Mouse (Mus musculus): ENCODE measurements around the gene Slc5a3. TPM values are rescaled to one million over a fixed set of nuclear protein-coding genes. Genes with fewer than 3 reads are reported as not detected.
A peak's percentile ranks its signal among the peaks of the same experiment; 100 is the strongest.

Slc5a3 gene
- total RNA-seq (2021) = 1 to 10 TPM; 5.6 to 5.9 TPM
- long read RNA-seq, experiment 1, full-length matches to known transcripts = 1 of 2 reads
- long read RNA-seq, experiment 1, partial matches to known transcripts = 0 of 2 reads
- long read RNA-seq, experiment 1, other reads (novel, unspliced or antisense) = 1 of 2 reads
- long read RNA-seq, experiment 2, full-length matches to known transcripts = 1 of 1 reads
- long read RNA-seq, experiment 2, partial matches to known transcripts = 0 of 1 reads
- long read RNA-seq, experiment 2, other reads (novel, unspliced or antisense) = 0 of 1 reads

DNA sequence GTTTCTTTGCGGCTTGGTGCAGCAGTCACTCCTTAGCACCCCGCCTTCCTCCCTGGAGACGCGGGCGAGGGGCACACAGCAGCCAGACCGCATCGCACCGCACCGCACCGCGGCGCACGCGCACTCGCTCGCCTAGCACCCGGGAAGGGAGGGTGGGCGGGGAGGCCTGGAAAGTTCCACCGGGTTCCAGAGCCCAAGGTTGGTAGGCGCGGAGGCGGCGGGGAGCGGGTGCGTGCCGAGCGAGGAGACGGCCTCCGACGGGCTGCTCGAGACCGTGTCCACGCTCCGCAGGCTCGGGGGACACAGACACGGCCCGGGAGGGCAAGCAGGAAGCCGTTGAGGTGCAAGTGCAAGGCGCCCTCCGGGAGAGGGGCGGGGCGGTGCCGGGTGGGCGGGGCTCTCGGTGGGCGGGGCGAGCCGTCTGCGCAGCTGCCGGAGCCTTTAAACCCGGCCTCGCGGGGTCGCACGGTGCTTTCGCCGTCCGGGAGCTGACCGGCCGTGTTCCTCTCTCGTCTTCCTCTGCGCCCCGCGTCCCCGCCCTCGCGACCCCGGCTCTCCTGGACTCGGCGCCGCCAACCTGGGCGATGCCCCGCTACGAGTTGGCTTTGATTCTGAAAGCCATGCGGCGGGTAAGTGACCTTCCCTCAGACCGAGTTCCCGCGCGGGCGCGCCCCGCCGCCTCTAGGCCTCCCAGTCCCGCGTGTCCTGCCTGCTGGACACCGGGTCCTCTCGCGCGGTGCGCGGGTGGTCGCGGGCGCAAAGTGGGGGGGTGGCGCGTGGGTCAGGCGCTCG, at the start of gene Slc5a3, which contains the start of the genes Mrps6 and Gm49711:
Gene Slc5a3, plus strand, starts transcription at position 471 of the 792 bp plus-strand sequence.
Gene Mrps6, plus strand, starts transcription at position 419 of the 792 bp plus-strand sequence.
Gene Gm49711, plus strand, starts transcription at position 465 of the 792 bp plus-strand sequence.
- DNase-seq = peak; percentile 89

DNA sequence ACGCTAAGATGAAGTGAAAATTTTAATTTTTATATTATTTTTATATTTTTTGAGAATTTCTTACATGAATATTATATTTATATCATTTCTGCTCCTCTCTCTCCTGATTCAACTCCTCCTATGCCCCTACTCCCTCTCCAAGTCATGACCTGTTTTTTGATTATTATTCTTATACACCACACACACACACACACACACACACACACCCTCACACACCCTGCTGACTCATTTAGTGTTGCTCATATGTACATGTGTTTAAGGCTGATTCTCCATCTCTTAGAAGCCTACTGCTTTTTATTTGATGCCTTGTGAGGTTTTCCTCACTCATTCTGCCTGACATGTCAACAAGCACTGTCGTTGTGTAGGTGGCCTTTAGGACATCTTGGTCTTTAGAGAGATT, 48.5 kb upstream of the Slc5a3 start:
- no peak for DNase-seq

DNA sequence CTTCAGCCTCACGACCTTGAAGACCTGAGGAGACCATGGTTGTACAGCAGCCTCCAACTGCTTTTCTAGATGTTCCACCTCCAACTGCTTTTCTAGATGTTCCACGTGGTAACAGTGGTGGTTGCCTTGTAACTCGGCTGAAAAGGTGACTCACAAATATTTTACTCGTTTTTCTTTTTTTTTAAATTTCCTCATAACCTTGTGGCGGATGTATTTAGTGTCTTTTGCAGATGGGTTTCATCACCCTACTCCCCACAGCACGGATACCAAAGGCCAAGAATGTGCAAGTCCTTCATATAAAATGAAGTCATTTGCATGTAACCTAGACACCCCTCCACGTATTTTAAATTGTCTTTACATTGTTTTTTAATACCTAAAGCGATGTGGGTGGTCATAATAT, 41.3 kb upstream of the Slc5a3 start:
- DNase-seq = no peak

DNA sequence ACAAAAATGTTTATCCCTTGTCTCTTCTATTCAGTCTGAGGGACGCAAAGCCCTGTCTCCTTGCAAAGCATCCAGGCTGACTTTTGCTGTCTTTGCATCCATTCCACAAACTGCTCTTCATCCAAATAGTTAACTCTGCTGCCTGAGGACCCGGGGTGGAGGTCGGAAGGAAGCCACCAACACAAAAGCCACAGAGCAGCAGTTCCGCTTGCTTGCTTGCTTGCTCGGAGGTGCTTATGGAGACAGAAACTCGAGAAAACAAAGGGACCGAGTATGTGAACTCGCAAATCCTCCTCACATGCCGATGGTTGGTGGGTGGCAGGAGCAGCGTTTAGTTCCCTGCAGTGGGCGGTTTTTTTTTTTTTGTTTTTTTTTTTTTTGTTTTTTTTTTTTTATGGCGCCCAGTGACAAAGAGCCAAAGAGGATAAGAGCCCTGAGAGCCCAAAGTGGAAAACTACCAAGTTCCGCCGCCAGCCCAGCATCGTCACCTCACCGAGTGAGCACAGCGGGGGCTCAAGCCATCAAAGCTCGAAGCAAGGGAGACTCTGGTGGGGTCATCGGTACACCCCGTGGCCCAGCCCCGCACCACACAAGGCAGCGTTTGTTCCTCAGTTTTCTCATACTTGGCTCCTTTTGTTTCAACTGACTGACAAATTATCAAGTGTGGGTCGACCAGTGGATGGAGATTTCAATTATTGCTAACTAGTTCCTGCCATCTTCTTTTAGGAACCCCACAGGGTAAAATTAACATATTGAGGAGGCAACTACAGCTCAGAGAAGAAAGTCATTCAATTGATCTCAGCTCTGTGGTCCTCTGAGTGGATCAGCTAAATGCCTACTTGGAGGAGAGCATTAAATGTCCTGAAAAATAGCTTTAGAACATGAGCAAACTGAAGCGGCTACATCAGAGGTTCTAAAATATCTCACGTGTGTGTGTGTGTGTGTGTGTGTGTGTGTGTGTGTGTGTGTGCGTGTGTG, 38.7 kb upstream of the Slc5a3 start:
- peak; percentile 24 for DNase-seq

DNA sequence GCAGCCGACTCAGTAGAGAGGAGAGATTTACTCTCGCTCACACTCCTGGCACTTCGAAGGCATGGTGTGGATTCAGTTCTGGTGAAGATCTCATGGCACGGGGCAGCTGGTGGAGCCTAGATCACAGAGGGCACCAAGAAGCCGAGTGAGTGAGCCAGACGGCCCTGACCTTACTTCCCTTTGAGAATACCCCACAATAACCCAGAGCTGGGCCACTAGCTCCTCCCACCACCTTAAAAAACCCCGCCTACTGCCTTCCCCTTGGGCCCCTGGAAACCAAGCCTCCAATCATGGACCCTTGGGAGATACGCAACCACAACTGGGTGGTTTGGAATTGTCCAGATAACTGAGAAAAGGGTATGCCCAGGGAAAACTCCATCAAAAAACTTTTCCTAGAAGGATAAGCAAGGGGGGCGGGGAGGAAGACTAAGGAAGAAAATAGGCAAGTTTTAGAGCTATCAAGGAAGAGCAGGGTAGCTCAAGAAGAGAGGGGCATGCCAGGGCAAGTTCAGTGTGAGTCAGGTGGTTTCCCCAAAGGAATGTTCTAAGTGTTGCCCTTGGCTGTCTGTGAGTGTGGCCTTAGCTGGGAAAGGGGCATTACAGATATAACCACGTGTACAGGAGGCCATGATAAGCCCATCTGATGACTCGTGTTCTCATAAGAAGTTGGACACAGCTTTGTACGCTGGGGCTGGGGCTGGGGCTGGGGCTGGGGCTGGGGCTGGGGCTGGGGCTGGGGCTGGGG, 36.3 kb upstream of the Slc5a3 start:
- no peak for DNase-seq

DNA sequence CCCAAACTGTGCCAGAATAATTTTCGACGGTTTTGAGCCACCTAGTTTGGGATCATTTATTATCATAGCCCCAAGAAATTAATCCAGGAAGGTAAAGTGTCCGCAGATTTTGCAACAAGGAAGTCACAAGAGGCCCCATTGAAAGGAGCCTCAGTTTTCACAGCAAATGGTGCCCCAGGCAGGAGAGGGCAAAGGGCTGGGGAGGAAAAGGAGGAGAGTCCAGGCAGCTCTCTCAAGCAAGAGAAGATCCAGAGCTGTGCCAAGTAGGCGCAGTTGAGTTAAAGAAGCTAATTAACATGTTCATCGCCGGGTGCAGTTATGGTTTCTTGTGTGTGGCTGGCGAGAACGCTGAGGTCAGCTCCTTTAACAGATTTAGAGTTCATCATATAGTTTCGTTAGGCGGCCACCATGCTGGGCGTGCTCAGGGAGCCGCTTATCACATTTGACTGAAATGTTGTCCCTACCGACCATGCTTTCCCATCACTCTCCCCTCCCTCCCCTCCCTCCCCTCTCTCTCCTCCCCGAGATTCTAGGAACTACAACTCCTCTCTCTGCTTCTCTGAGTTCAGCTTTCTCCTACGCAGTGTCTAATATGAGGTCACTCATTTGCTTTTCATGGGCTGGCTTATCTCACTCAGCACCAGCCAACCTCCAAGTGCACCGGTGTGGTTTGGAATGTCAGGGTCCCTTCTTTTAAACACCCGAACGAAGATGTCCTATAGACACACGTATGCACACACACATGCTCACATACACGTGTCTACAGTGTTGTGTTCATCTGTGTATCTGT, 35.4 kb upstream of the Slc5a3 start:
- DNase-seq = no peak

DNA sequence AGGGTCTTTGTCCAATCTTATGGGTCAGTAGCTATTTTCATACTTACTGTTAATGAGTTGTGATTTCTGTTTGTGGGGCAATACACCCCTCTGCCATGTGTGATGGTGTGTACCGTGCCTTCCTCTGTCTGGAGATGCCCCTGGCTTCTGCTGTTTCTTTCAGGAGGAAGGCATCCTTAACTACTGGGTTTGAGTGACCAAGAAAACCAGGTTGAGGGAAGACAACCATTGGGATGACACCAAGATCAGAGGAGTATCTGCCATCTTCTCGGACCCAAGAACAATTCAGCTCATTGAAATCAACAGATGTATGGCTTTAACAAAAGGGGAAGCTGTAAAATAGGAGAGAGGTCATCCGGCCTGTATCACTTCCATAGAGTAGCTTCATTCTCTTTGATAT, 24.8 kb upstream of the Slc5a3 start:
- DNase-seq = no peak

DNA sequence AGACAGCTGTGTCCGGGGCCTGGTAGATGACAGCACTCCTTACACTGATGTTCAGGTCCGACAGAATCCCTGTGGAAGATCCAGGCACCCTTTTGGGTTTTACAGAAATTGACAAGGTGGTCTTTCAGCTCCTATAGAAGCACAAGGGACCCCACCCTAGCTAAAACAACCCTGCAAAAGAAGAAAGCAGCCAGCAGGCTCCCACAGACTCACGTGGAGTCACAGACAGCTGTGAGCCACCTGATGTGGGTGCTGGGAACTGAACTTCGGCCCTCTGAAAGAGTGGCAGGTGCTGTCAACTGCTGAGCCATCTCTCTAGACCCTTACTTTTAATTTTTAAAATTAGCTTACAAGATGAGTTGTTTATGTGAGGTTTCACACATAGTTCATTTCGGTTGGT, 23.4 kb upstream of the Slc5a3 start:
- no peak for DNase-seq

DNA sequence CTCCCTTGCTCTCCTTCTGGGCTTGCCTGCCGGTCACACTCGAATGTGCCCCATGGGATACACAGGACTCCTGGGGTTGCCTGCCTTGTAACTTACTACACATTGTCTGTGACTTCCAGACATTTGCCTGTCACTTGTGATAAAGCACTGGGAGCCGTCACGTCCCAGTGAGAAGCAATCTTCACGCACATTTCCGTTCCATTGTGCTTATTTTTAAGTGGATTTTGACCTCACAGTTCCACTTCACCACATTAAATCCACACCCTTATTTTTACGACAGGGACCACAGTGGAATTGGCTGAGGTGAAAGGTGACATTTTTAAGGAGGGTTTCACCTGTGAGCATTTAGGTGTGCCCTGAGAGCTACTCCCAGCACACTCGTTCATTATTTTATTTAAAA, 21.4 kb upstream of the Slc5a3 start:
- DNase-seq = no peak

DNA sequence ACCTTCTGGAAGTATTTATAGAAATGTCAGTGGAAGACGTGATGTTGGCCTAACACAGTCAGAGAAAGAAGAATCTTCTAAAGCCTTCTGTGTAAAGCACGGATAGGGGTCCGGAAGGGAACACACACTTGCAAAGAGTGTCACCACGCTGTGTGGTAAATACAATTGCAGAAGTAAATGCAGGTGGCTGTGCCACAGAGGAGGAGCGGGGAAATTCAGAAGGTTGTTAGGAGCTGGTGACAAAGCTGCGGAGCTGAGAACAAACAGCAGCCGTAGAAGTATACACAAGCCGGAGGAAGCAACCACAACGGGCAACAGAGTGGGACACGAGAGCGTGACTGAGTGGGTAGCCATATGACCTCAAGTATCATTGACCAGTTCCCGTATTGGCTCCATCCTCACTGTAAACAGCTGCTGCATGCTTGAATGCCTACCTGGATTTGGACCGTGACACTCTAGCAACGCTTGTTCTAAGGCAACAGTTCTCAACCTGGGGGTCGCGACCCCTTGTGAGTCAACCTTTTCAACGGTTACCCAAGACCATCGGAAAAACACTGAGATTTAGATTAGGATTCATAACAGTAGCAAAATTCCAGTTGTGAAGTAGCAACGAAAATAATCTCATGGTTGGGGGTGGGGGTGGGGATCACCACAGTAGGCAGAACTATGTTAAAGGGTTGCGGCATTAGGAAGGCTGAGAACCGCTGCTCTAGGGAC, 20.1 kb upstream of the Slc5a3 start:
- DNase-seq = no peak

DNA sequence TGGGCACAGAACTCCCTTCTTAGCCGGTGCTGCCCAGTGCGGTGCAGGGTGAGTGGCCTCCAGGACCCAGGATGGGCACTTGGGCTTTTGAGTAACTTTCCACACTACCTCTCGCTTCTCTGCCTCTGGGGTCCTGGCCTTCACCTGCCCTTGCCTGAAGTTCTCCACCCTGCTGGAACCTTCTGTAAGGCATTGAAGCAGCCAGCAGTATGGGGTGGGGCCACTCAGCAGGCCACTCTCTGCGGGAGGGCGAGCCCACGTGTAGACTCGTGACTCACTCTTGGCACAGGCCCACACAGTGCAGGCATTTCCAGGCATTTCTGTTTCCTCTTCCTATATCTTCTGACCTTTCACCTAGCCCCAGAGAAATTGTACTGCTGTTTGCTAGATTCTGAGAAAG, 18.7 kb upstream of the Slc5a3 start:
- DNase-seq = no peak

DNA sequence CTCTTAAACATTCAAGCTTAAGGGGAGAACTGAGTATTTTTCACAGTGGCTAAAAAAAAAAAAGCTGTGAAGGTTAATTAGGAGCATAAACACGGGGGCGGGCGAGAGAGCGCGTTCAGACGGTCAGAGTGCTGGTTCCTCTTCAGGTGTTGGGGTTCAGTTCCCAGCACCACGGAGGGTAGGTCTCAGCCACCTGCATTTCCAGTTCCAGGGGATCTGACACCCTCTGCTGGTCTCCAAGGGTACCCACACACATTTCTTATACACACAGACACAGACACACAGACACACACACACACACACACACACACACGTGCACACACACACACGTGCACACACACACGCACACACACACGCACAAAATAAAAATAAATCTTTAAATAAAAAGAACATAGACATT, 18.2 kb upstream of the Slc5a3 start:
- DNase-seq = no peak

DNA sequence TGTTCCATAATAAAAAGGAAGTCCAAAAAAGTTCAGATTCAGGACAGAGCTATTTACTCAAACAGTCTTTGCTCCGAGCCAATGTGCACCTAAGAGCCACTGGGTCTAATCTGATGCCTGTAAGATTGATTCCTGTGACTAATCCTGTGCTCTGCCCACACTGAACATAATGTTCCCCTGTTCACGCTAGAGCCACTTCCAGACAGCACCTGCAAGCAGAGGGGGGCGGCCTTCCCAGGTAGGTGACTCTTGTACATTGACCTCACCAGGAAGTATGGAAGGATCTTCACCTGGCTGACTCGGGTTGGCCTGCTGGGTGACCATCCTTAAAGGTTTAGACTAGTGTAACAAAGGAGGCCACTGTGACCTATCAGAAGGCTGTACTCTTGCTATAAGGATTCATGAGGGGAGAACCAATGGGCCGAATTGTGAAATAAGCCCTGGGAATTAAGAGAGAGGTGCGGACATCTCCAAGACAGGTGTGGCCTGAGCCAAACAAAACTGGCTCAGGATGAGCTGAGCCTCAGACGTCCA, 6.3 kb upstream of the Slc5a3 start:
- no peak for DNase-seq

DNA sequence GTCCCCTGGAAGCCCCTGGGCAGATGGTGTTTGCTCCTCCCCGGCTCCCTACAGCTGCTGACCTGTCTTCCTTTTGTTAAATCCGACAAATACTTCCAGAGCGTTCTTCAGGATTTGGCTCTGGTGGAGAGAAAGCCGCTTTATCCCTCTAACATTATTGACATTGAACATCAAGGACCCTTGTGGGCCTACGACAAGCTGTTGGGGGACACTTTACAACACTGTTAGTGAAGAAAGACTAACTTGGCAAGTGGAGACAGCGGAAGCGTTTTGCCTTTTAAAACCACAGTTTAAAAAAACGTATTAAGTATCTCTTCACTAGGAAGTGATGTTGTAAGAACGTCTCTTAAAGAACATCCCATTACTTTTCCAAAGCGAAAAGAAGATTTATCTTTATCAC, 5.6 kb upstream of the Slc5a3 start:
- DNase-seq = no peak

DNA sequence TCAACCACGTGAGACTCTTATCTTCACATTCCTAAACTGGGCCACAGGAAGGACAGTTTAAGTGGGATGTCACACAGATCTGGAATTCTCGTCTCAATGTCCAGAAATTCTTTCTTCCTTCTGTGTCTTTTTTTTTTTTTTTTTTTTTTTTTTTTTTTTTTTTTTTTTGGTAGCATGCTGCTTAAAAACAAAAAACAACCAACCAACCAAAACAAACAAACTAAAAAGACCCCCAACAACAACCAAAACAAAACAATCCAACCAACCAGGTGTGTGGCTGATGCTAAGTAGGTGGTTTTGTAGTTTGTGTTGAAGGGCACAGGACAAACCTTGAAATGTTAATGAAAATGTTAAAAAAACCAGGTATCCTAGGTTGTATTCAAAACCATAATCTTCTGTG, 1.4 kb upstream of the Slc5a3 start:
- DNase-seq = no peak

DNA sequence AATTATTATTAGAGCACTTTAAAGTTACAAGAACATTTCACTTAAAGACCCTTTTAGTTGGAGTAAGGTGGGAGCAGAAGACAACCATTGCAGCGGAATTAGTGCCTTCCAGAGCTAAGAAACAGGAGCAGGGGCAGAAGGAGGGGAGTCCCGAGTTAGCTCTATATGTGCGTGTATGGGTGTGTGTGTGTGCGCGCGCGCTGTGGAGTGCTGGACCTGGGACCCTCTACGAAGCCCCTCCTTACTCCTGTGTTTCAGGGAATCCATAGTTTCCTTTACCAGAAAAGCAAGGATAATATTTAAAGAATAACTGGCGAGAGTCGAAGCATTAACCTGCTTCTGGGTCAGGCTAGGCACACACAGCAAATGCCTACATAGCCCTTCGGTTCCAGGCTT, 668 bp upstream of the Slc5a3 start:
- DNase-seq = no peak

DNA sequence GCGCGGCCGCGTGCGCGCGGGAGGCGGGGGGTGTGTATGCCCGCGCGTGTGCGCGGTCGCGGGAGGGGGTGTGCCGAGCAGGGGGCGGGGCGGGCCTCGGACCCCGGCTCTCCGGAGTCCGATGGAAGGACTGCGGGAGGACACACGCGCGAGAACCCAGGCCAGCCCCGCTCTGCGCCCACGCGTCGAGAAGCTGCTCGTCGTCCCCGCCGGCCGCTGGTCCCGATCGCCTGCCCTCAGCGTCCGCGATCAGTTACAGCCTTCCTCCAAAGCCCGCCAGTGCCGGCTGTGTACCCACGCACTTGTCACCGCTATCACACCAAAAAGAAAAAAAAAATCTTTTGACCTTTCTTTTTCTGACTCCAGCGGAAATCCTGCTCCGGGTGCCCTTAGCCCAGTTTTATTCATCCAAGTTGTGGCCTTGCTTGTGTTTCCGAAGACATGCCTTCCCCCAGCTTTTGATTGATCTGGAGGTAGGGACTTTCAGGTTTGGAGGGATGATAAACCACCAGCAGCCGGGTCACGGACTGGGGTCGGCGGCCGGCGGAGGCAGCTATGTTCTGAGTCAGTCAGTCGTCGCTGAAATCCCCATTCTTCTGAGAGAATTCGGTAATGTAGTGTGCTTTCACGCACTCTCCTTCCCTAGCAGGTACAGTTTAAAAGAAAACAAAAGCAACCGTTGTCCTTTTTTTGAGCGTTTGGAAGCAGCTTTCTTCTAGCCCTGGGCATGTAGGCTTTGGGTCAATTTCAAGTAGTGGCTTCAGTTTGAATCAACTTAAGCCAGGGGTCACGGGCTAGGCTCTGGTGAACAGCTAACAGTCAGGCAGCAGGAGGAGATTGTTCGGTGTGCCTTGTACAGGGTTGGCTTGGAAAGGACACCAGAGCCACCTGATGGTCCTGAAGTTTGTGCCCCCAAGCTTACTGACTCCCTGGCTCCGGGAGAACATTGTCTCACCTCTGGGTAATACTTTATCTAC, 810 bp downstream of the Slc5a3 start:
- no peak for DNase-seq

DNA sequence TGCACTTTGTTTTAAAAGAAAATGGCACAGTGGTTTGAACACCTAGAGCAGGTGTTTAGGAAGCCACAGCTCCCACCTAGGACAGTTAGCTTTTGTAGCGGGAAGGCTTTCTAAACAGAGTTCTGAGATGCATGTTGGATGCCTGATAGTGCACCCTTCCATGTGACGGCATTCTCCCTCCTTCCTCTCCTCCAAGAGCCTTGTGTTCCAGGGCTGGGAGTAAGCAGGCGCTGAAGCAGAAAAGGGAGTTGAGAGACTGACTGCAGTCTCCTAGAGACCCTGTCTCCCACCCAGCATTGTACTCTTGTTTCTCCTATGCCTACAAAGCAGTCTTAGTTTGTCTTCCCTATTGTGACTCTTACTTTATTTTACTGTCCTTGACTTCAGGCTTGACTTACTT, 2.1 kb downstream of the Slc5a3 start:
- DNase-seq = no peak

DNA sequence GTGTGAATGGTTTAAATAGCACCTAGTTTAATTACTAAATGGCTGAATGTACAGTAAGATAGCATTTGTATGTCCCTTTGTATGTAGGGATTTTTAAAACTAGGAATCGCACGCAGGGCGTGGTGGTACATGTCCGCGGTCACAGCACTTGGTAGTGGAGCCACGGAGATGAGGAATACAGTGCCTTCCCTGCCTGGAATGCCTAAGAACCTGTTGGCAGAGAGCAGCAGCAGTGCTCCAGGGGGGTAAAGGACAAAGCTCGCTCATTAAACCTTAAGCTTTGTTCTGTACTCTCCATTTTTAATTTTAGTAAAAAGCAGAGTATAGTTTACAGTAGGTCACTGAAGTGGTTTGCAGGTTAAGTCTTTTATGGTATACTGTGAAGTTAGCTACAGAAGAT, 3.5 kb downstream of the Slc5a3 start:
- DNase-seq = no peak

Measured in gastrocnemius, postnatal 25 days (tissue).